In genomic region chr12:82549228-82549627, GRCm38 (mm10) we compare ENCODE assay signal across 28 mouse cellular contexts. TPM values are rescaled to one million over a fixed set of nuclear protein-coding genes. Genes with fewer than 3 reads are reported as not detected.
DNase-seq lines count a peak whose midpoint lies in the region; ATAC-seq and TF ChIP-seq lines count a peak whose summit lies in the region.
"Had no signal": no experiment of that assay in that cellular context is flagged by ENCODE, and none has a peak within 500 bp of the region (broad histone marks: within the 10 kb centered on the region; RNA-seq: fewer than 3 reads in every experiment).

No protein-coding gene starts in this region.

- no peaks in the 10 kb centered on the region for H3K9me3 ChIP-seq in forebrain, embryonic 14.5 days (replicated peaks; ENCODE audit: control insufficient read depth, low read length)
- 0 out of 2 replicates have a peak, but pooled peaks cover 6% of the 10 kb centered on the region for H3K9me3 ChIP-seq in forebrain, embryonic 12.5 days
- no peaks in the 10 kb centered on the region for H3K9me3 ChIP-seq in forebrain, postnatal 0 days (ENCODE audit: low read length)
- H3K9me3 ChIP-seq: heart, embryonic 15.5 days; intestine, embryonic 15.5 days had no signal

- no peaks in the 10 kb centered on the region for H3K4me1 ChIP-seq in forebrain, embryonic 14.5 days (ENCODE audit: control insufficient read depth, insufficient read depth, low read length)
- no peaks in the 10 kb centered on the region for H3K4me1 ChIP-seq in forebrain, embryonic 12.5 days
- no peaks in the 10 kb centered on the region for H3K4me1 ChIP-seq in forebrain, postnatal 0 days (ENCODE audit: insufficient read depth)
- H3K4me1 ChIP-seq: heart, embryonic 12.5 days; heart, embryonic 15.5 days; hindbrain, embryonic 10.5 days; hindbrain, embryonic 13.5 days; intestine, embryonic 15.5 days had no signal

- no peak overlapping the region for H3K4me3 ChIP-seq in forebrain, embryonic 14.5 days (ENCODE audit: low read depth, low read length)
- H3K4me3 ChIP-seq in forebrain, embryonic 12.5 days (replicated peaks), result no peak overlapping the region
- H3K4me3 ChIP-seq in forebrain, postnatal 0 days (ENCODE audit: low read depth, low read length), result no peak overlapping the region
- H3K4me3 ChIP-seq: heart, embryonic 12.5 days; heart, embryonic 15.5 days; hindbrain, embryonic 10.5 days; hindbrain, embryonic 13.5 days; intestine, embryonic 15.5 days had no signal

- no peaks in the 10 kb centered on the region for H3K36me3 ChIP-seq in forebrain, embryonic 14.5 days (ENCODE audit: control insufficient read depth, insufficient read depth, low read length)
- H3K36me3 ChIP-seq in forebrain, embryonic 12.5 days (replicated peaks), result no peaks in the 10 kb centered on the region
- no peaks in the 10 kb centered on the region for H3K36me3 ChIP-seq in forebrain, postnatal 0 days (ENCODE audit: insufficient read depth)
- H3K36me3 ChIP-seq: G1E; heart, embryonic 12.5 days; heart, embryonic 15.5 days; hindbrain, embryonic 10.5 days; hindbrain, embryonic 13.5 days; intestine, embryonic 15.5 days had no signal

- no peaks in the 10 kb centered on the region for H3K27me3 ChIP-seq in forebrain, embryonic 14.5 days (replicated peaks; ENCODE audit: control insufficient read depth, insufficient read depth, low read length)
- H3K27me3 ChIP-seq in forebrain, embryonic 12.5 days, result no peaks in the 10 kb centered on the region
- no peaks in the 10 kb centered on the region for H3K27me3 ChIP-seq in forebrain, postnatal 0 days (ENCODE audit: insufficient read depth, low read length)
- H3K27me3 ChIP-seq: CH12.LX; heart, embryonic 12.5 days; heart, embryonic 15.5 days; hindbrain, embryonic 13.5 days; intestine, embryonic 15.5 days; Patski had no signal

- no peak overlapping the region for H3K4me2 ChIP-seq in forebrain, embryonic 14.5 days (ENCODE audit: low read length)
- H3K4me2 ChIP-seq in forebrain, embryonic 12.5 days, result no peak overlapping the region
- no peak overlapping the region for H3K4me2 ChIP-seq in forebrain, postnatal 0 days (ENCODE audit: low read depth)
- H3K4me2 ChIP-seq: heart, embryonic 12.5 days; heart, embryonic 15.5 days; hindbrain, embryonic 13.5 days; intestine, embryonic 15.5 days had no signal

- peak; percentile 46 for DNase-seq in forebrain, embryonic 14.5 days (ENCODE audit: low spot score)
- DNase-seq in layer of hippocampus, postnatal 14 days (ENCODE audit: low spot score in 2 of 2), result peak; percentile 13 to 61
- no peak for DNase-seq in layer of hippocampus, postnatal 36 days
- DNase-seq in forebrain, postnatal 0 days, result peak; percentile 50
- no peak for DNase-seq in cerebellum, postnatal 25 days
- DNase-seq: adrenal gland, postnatal 10 days; adrenal gland, postnatal 36 days; B cell, adult 2 months; cerebellum, adult 11-12 months; cerebellum, adult 8-10 months; cerebellum, postnatal 10 days; gastrocnemius, postnatal 10 days; gastrocnemius, postnatal 36 days; heart, postnatal 10 days; heart, postnatal 36 days; kidney, adult 11 months; kidney, adult 8-10 months had no signal

- no peak overlapping the region for H3K27ac ChIP-seq in forebrain, embryonic 14.5 days (ENCODE audit: low read depth, low read length)
- H3K27ac ChIP-seq in forebrain, embryonic 12.5 days, result no peak overlapping the region
- H3K27ac ChIP-seq in forebrain, postnatal 0 days (ENCODE audit: low read depth, low read length), result no peak overlapping the region
- H3K27ac ChIP-seq: heart, embryonic 15.5 days; hindbrain, embryonic 10.5 days; hindbrain, embryonic 13.5 days; intestine, embryonic 15.5 days had no signal

- 71% methylated on average over 6 of the region's 6 CpGs for WGBS in forebrain, embryonic 14.5 days
- 81% methylated on average over 6 of the region's 6 CpGs for whole genome bisulfite sequencing in forebrain, embryonic 12.5 days
- 52% methylated on average over 6 of the region's 6 CpGs for WGBS in forebrain, postnatal 0 days

- peak; percentile 52; the same call in 1 of the 2 replicates for ATAC-seq in forebrain, embryonic 14.5 days
- ATAC-seq in forebrain, embryonic 12.5 days (ENCODE audit: low FRiP score), result no peak
- ATAC-seq in forebrain, postnatal 0 days, result peak; percentile 60
- ATAC-seq: hindbrain, embryonic 16.5 days; intestine, embryonic 15.5 days; Patski had no signal

- no peak for TF ChIP-seq CTCF in forebrain, postnatal 0 days (IDR thresholded peaks at IDR 0.05; ENCODE audit: low read depth)

- no peak overlapping the region for H3K9ac ChIP-seq in forebrain, embryonic 14.5 days (ENCODE audit: low read length)
- no peak overlapping the region for H3K9ac ChIP-seq in forebrain, embryonic 12.5 days
- H3K9ac ChIP-seq in forebrain, postnatal 0 days, result no peak overlapping the region
- H3K9ac ChIP-seq: heart, embryonic 12.5 days; heart, embryonic 15.5 days; hindbrain, embryonic 13.5 days; intestine, embryonic 15.5 days had no signal

RNA-seq across cellular contexts. Expression of gene Rgs6, which starts 38.9 kb away (rescaled TPM):
- polyA plus RNA-seq in forebrain, embryonic 14.5 days (2014; fragmentation: Nextera tagmentation; extraction: Ambion mirVana), result 5.0 and 7.0 TPM in 2 replicates
- 1.6 and 1.8 TPM in 2 replicates for polyA plus RNA-seq in forebrain, embryonic 12.5 days (2016; fragmentation: Nextera tagmentation; extraction: Ambion mirVana)
- total RNA-seq in layer of hippocampus, postnatal 14 days (2021), result 10 to 100 TPM; 16.3 to 19.9 TPM
- total RNA-seq in layer of hippocampus, postnatal 36 days (2021), result 10 to 100 TPM in 1 of 2 experiments, 1 to 10 TPM in 1; 9.8 to 12.9 TPM
- total RNA-seq in forebrain, postnatal 0 days (2014; rRNA removed), result 19.6 and 23.5 TPM in 2 replicates
- polyA plus RNA-seq in forebrain, postnatal 0 days (2015; fragmentation: Nextera tagmentation; extraction: Ambion mirVana), result 15.3 and 16.8 TPM in 2 replicates
- total RNA-seq: CH12.LX; granulocyte monocyte progenitor cell, adult 5-6 weeks had no signal
- polyA plus RNA-seq: G1E had no signal

Comparison
In these comparisons a context has a peak if more than half of its experiments do, and no peak if none do; other contexts are left out.
1. DNase-seq: peak in forebrain, embryonic 14.5 days (single experiment), layer of hippocampus, postnatal 14 days (2 of 2) and forebrain, postnatal 0 days (single experiment); none in layer of hippocampus, postnatal 36 days (0 of 2) and cerebellum, postnatal 25 days (0 of 2).